Mouse (Mus musculus): Measurements from ENCODE around the gene Plekho1. TPM values are rescaled to one million over a fixed set of nuclear protein-coding genes. Genes with fewer than 3 reads are reported as not detected.
A peak's percentile ranks its signal among the peaks of the same experiment; 100 is the strongest.

Gene Plekho1
- total RNA-seq, 2 experiments from 2014 or later, result 37.3 to 41.0 TPM

- DNase-seq, result peak; percentile 91 to 92
These were observed 44.8 kb downstream of the Plekho1 start for GRCm38 (mm10) chr3:95950763-95951551.

GRCm38 (mm10) chr3:95948325-95948724, 47.5 kb downstream of the Plekho1 start:
- no peak for DNase-seq

- no peak for DNase-seq
These were observed 50.0 kb downstream of the Plekho1 start for GRCm38 (mm10) chr3:95945731-95946240.

GRCm38 (mm10) chr3:95944742-95945141, 51.1 kb downstream of the Plekho1 start:
- no peak for DNase-seq

GRCm38 (mm10) chr3:95943226-95943625, 52.6 kb downstream of the Plekho1 start:
- no peak for DNase-seq

- DNase-seq, result no peak
These were observed 53.1 kb downstream of the Plekho1 start for GRCm38 (mm10) chr3:95942749-95943148.

- no peak for DNase-seq
These were observed 57.0 kb downstream of the Plekho1 start for GRCm38 (mm10) chr3:95938835-95939234.

Other genes with a start within 250 kb of the Plekho1 start
- 10 to 100 TPM; 39.4 to 51.2 TPM for gene Tars2, start 235.8 kb downstream of the Plekho1 start, total RNA-seq (2021)
- gene Rprd2, start 177.1 kb downstream of the Plekho1 start, total RNA-seq (2021), result 10 to 100 TPM; 68.5 to 71.8 TPM
- 10 to 100 TPM; 29.9 to 38.4 TPM for gene Prpf3, start 140.1 kb downstream of the Plekho1 start, total RNA-seq (2021)
- gene Mrps21, start 124.5 kb downstream of the Plekho1 start, total RNA-seq (2021), result 100 to 1,000 TPM; 159 to 165 TPM
- gene Ciart, start 113.8 kb downstream of the Plekho1 start, total RNA-seq (2021), result 10 to 100 TPM in 1 of 2 experiments, 1 to 10 TPM in 1; 8.1 to 12.9 TPM
- 1 to 10 TPM; 2.5 to 3.6 TPM for gene BC028528, start 104.0 kb downstream of the Plekho1 start, total RNA-seq (2021)
- 10 to 100 TPM; 72.2 to 83.3 TPM for gene Aph1a, start 102.0 kb downstream of the Plekho1 start, total RNA-seq (2021)
- gene Car14, start 91.3 kb downstream of the Plekho1 start, total RNA-seq (2021), result 10 to 100 TPM in 1 of 2 experiments, 1 to 10 TPM in 1; 9.0 to 12.2 TPM
- 10 to 100 TPM; 77.4 to 94.7 TPM for gene Anp32e, start 66.8 kb downstream of the Plekho1 start, total RNA-seq (2021)
- gene Vps45, start 62.5 kb upstream of the Plekho1 start, total RNA-seq (2021), result 10 to 100 TPM; 40.8 to 46.3 TPM
- 10 to 100 TPM; 31.0 to 32.6 TPM for gene Otud7b, start 108.5 kb upstream of the Plekho1 start, total RNA-seq (2021)
- 1 to 10 TPM; 4.2 to 5.2 TPM for gene Mtmr11, start 166.0 kb upstream of the Plekho1 start, total RNA-seq (2021)
- gene Sf3b4, start 176.3 kb upstream of the Plekho1 start, total RNA-seq (2021), result 10 to 100 TPM; 52.0 to 54.5 TPM
- gene Sv2a, start 185.2 kb upstream of the Plekho1 start, total RNA-seq (2021), result 100 to 1,000 TPM; 351 to 376 TPM
- gene Bola1, start 223.7 kb upstream of the Plekho1 start, total RNA-seq (2021), result 10 to 100 TPM; 15.3 to 18.2 TPM
- 1 to 10 TPM; 7.2 to 8.2 TPM for gene Hist2h2ab, start 223.9 kb upstream of the Plekho1 start, total RNA-seq (2021)
- gene Hist2h2ac, start 224.9 kb upstream of the Plekho1 start, total RNA-seq (2021), result 10 to 100 TPM; 20.0 to 22.5 TPM
- 1 to 10 TPM; 6.9 to 7.1 TPM for gene Hist2h2be, start 225.1 kb upstream of the Plekho1 start, total RNA-seq (2021)
- gene Hist2h3c2, start 243.1 kb upstream of the Plekho1 start, total RNA-seq (2021), result 10 to 100 TPM; 13.1 to 13.4 TPM
- 100 to 1,000 TPM; 193 to 195 TPM for gene Hist2h2aa2, start 244.3 kb upstream of the Plekho1 start, total RNA-seq (2021)
- gene Hist2h2aa1, start 249.5 kb upstream of the Plekho1 start, total RNA-seq (2021), result 10 to 100 TPM in 1 of 2 experiments, 1 to 10 TPM in 1; 3.1 to 11.1 TPM